In the genomic region with DNA sequence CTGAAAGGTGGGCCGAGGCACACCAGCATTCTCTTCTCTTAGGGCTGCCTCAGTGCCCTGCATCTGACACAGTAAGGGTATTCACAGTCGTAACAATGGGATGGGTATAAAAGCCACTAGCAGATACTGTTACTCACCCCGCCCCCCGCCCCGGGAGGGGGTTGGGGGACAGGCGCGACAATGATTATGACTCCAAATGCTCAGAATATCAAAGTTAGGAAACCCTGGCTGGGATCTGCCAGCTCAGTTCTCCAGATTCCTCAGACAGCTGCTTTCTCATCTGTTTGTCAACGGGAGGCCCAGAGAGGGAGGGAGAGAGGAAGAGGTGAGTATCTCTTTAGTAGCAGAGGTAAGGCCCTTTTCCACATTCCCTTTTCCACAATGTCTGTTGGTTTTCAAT, we compare ENCODE assay signal across 12 mouse cellular contexts. TPM values are rescaled to one million over a fixed set of nuclear protein-coding genes. Genes with fewer than 3 reads are reported as not detected.
DNase-seq lines count a peak whose midpoint lies in the region; ATAC-seq lines count a peak whose summit lies in the region.
"Had no signal": no experiment of that assay in that cellular context is flagged by ENCODE, and none has a peak within 500 bp of the region (broad histone marks: within the 10 kb centered on the region; RNA-seq: fewer than 3 reads in every experiment).

No protein-coding gene starts in this region.

- 64% methylated on average over 8 of the region's 8 CpGs for WGBS in embryonic facial prominence, embryonic 14.5 days
- WGBS in embryonic facial prominence, embryonic 10.5 days = 74% methylated on average over 8 of the region's 8 CpGs
- WGBS in neural tube, embryonic 13.5 days = 37% methylated on average over 8 of the region's 8 CpGs
- WGBS in stomach, embryonic 14.5 days = 66% methylated on average over 8 of the region's 8 CpGs

- no peaks in the 10 kb centered on the region for H3K27me3 ChIP-seq in embryonic facial prominence, embryonic 14.5 days (replicated peaks; ENCODE audit: control insufficient read depth, insufficient read depth, low read length)
- H3K27me3 ChIP-seq in embryonic facial prominence, embryonic 10.5 days (replicated peaks; ENCODE audit: low read depth, poor library complexity, severe bottlenecking) = no peaks in the 10 kb centered on the region
- no peaks in the 10 kb centered on the region for H3K27me3 ChIP-seq in neural tube, embryonic 13.5 days
- H3K27me3 ChIP-seq in stomach, embryonic 14.5 days (ENCODE audit: control insufficient read depth, insufficient read depth, low read length) = no peaks in the 10 kb centered on the region
- H3K27me3 ChIP-seq: limb, embryonic 12.5 days had no signal

- no peaks in the 10 kb centered on the region for H3K36me3 ChIP-seq in embryonic facial prominence, embryonic 14.5 days (ENCODE audit: control insufficient read depth, insufficient read depth, low read length)
- H3K36me3 ChIP-seq in embryonic facial prominence, embryonic 10.5 days (replicated peaks) = peaks cover 20% of the 10 kb centered on the region
- H3K36me3 ChIP-seq in neural tube, embryonic 13.5 days = no peaks in the 10 kb centered on the region
- no peaks in the 10 kb centered on the region for H3K36me3 ChIP-seq in stomach, embryonic 14.5 days (ENCODE audit: control insufficient read depth, insufficient read depth, low read length)
- H3K36me3 ChIP-seq: limb, embryonic 12.5 days had no signal

- no peak overlapping the region for H3K4me3 ChIP-seq in embryonic facial prominence, embryonic 14.5 days (ENCODE audit: low read depth, low read length)
- no peak overlapping the region for H3K4me3 ChIP-seq in embryonic facial prominence, embryonic 10.5 days
- H3K4me3 ChIP-seq in neural tube, embryonic 13.5 days = no peak overlapping the region
- H3K4me3 ChIP-seq in stomach, embryonic 14.5 days (ENCODE audit: low read depth, low read length) = no peak overlapping the region
- H3K4me3 ChIP-seq: limb, embryonic 12.5 days had no signal

- ATAC-seq in embryonic facial prominence, embryonic 14.5 days (ENCODE audit: low read depth) = no peak
- no peak for ATAC-seq in neural tube, embryonic 13.5 days (ENCODE audit: low read depth)
- ATAC-seq in stomach, embryonic 14.5 days (ENCODE audit: insufficient number of reproducible peaks, insufficient read depth, low FRiP score, low read depth) = no peak
- no peak; the same call in 1 of the 2 replicates for ATAC-seq in monocyte, adult 5-6 weeks (replicated peaks; ENCODE audit: insufficient number of reproducible peaks, low FRiP score, low TSS enrichment, poor library complexity, severe bottlenecking)
- ATAC-seq: inflammation-experienced regulatory T-cells, adult 6 months had no signal

- no peak overlapping the region for H3K9ac ChIP-seq in embryonic facial prominence, embryonic 14.5 days (ENCODE audit: low read depth, low read length)
- no peak overlapping the region for H3K9ac ChIP-seq in neural tube, embryonic 13.5 days
- no peak overlapping the region for H3K9ac ChIP-seq in stomach, embryonic 14.5 days (replicated peaks; ENCODE audit: low read depth, low read length)
- H3K9ac ChIP-seq: limb, embryonic 12.5 days had no signal

- H3K9me3 ChIP-seq in embryonic facial prominence, embryonic 14.5 days (ENCODE audit: control insufficient read depth, low read length) = no peaks in the 10 kb centered on the region
- H3K9me3 ChIP-seq in embryonic facial prominence, embryonic 10.5 days = no peaks in the 10 kb centered on the region
- no peaks in the 10 kb centered on the region for H3K9me3 ChIP-seq in neural tube, embryonic 13.5 days
- no peaks in the 10 kb centered on the region for H3K9me3 ChIP-seq in stomach, embryonic 14.5 days (ENCODE audit: control insufficient read depth, low read depth, low read length)
- H3K9me3 ChIP-seq: limb, embryonic 12.5 days had no signal

- no peaks in the 10 kb centered on the region; the same call in 1 of the 2 replicates for H3K4me1 ChIP-seq in embryonic facial prominence, embryonic 14.5 days (ENCODE audit: control insufficient read depth, insufficient read depth, low read length)
- H3K4me1 ChIP-seq in embryonic facial prominence, embryonic 10.5 days = peaks cover 13% of the 10 kb centered on the region; the same call in 1 of the 2 replicates
- H3K4me1 ChIP-seq in neural tube, embryonic 13.5 days (replicated peaks) = peaks cover 43% of the 10 kb centered on the region
- peaks cover 22% of the 10 kb centered on the region for H3K4me1 ChIP-seq in stomach, embryonic 14.5 days (ENCODE audit: control insufficient read depth, insufficient read depth, low read length)

- peak; percentile 14 for DNase-seq in embryonic facial prominence, embryonic 14.5 days (ENCODE audit: low spot score)
- DNase-seq in embryonic facial prominence, embryonic 10.5 days (ENCODE audit: low spot score) = no peak
- DNase-seq in kidney, postnatal 10 days = peak; percentile 27
- DNase-seq in kidney, adult 11 months = no peak
- DNase-seq in neural tube, embryonic 10.5 days (ENCODE audit: extremely low spot score, low spot score) = no peak
- DNase-seq: cerebellum, adult 11 months; heart, postnatal 36 days had no signal

- H3K27ac ChIP-seq in embryonic facial prominence, embryonic 14.5 days (replicated peaks; ENCODE audit: low read depth, low read length) = no peak overlapping the region
- H3K27ac ChIP-seq in embryonic facial prominence, embryonic 10.5 days (replicated peaks) = no peak overlapping the region
- 0 out of 2 replicates have a peak overlapping the region, but pooled peaks have one; percentile 1 for H3K27ac ChIP-seq in neural tube, embryonic 13.5 days (replicated peaks)
- peak overlapping the region; percentile 36; the same call in 1 of the 2 replicates for H3K27ac ChIP-seq in stomach, embryonic 14.5 days (ENCODE audit: low read length)
- H3K27ac ChIP-seq: limb, embryonic 12.5 days had no signal

- H3K4me2 ChIP-seq in embryonic facial prominence, embryonic 14.5 days (ENCODE audit: low read depth, low read length) = no peak overlapping the region
- H3K4me2 ChIP-seq in neural tube, embryonic 13.5 days = no peak overlapping the region
- H3K4me2 ChIP-seq in stomach, embryonic 14.5 days (replicated peaks; ENCODE audit: low read depth, low read length) = 0 out of 2 replicates have a peak overlapping the region, but pooled peaks have one; percentile 4
- H3K4me2 ChIP-seq: limb, embryonic 12.5 days had no signal

RNA-seq across cellular contexts. Expression of a gene that starts 30.2 kb away (rescaled TPM):
- 45.4 and 47.0 TPM in 2 replicates for polyA plus RNA-seq in embryonic facial prominence, embryonic 14.5 days (2014; fragmentation: Nextera tagmentation; extraction: Ambion mirVana)
- 32.3 and 37.5 TPM in 2 replicates for polyA plus RNA-seq in embryonic facial prominence, embryonic 10.5 days (2016; fragmentation: Nextera tagmentation; extraction: Ambion mirVana)
- polyA plus RNA-seq in neural tube, embryonic 13.5 days (2015; fragmentation: Nextera tagmentation; extraction: Ambion mirVana) = 34.4 and 35.1 TPM in 2 replicates
- polyA plus RNA-seq in stomach, embryonic 14.5 days (2014; fragmentation: Nextera tagmentation; extraction: Ambion mirVana) = 38.4 and 40.1 TPM in 2 replicates
- 114 to 128 TPM (median 115 TPM) in 3 replicates for total RNA-seq in monocyte, adult 5-6 weeks (2017)

Comparison
In these comparisons a context has a peak if more than half of its experiments do, and no peak if none do; other contexts are left out.
1. DNase-seq: peak in embryonic facial prominence, embryonic 14.5 days (single experiment) and kidney, postnatal 10 days (single experiment); none in embryonic facial prominence, embryonic 10.5 days (single experiment), kidney, adult 11 months (single experiment) and neural tube, embryonic 10.5 days (single experiment).
2. H3K27ac ChIP-seq: peak in neural tube, embryonic 13.5 days (single experiment) and stomach, embryonic 14.5 days (single experiment); none in embryonic facial prominence, embryonic 14.5 days (single experiment) and embryonic facial prominence, embryonic 10.5 days (single experiment).